Mouse (Mus musculus): ENCODE results near the gene Gm11541. TPM values are rescaled to one million over a fixed set of nuclear protein-coding genes. Genes with fewer than 3 reads are reported as not detected.

The Gm11541 gene
- not detected in 2 replicates for total RNA-seq (2012; rRNA removed)
- total RNA-seq (2014; rRNA removed): 0.17 TPM in 1 of 2 replicates, not detected in the other
- polyA plus RNA-seq (2012; ENCODE audit: insufficient read length, low read depth): not detected in 2 replicates

- Histone ChIP-seq H3K9ac (ENCODE audit: insufficient read depth, low read depth) (no peak within 1 kb of the TSS), H3K4me2 (ENCODE audit: insufficient read depth, low read depth, poor library complexity, severe bottlenecking) (no peak within 1 kb of the TSS), H3K4me1 (ENCODE audit: control insufficient read depth in 1 of 2, insufficient read depth in 2 of 2) (peaks cover 3 to 18% of the 10 kb centered on the region in 2 experiments; a peak in 3 of 4 replicates), H3K4me3 (replicated peaks in 1 of 3; ENCODE audit: low read depth in 2 of 3, low read length in 2 of 3, poor library complexity in 1 of 3) (no peak within 1 kb of the TSS), H3K9me3 (replicated peaks; ENCODE audit: low read length) (peaks cover 7% of the 10 kb centered on the region), H3K36me3 (replicated peaks in 1 of 2; ENCODE audit: control insufficient read depth in 1 of 2, insufficient read depth in 1 of 2, low read length in 1 of 2) (no peaks in the 10 kb centered on the region), H3K27me3 (replicated peaks) (peaks cover 2% of the 10 kb centered on the region), H3K79me2 (replicated peaks; ENCODE audit: control insufficient read depth, extremely low read depth, insufficient read depth, poor library complexity, severe bottlenecking) (no peaks in the 10 kb centered on the region), H3K27ac (ENCODE audit: insufficient read depth, low read depth) (no peak within 1 kb of the TSS)
- DNase-seq (ENCODE audit: extremely low read depth): no peak
- in situ Hi-C loops (cut with MboI; ENCODE audit: low pct_ligation_motif_present, low pct_unique_long_range_greater_than_20kb, low sequenced_read_pairs) (no loop called here), dilution Hi-C loops (cut with MboI; ENCODE audit: extremely low pct_ligation_motif_present, extremely low pct_unique_long_range_greater_than_20kb, low sequenced_read_pairs) (no loop called here)
- TF ChIP-seq RCOR1 (conservative IDR thresholded peaks at IDR 0.05; ENCODE audit: low read depth, low read length) (no peak), KAT2A (IDR thresholded peaks at IDR 0.05; ENCODE audit: insufficient replicate concordance, low read length) (no peak), ETS1 (conservative IDR thresholded peaks at IDR 0.05; ENCODE audit: low read depth, low read length) (no peak), ZMIZ1 (IDR thresholded peaks at IDR 0.05; ENCODE audit: low read depth, low read length) (no peak), ELF1 (IDR thresholded peaks at IDR 0.05; ENCODE audit: low read depth, low read length) (no peak), ZNF384 (IDR thresholded peaks at IDR 0.05; ENCODE audit: low read depth, low read length) (no peak), UBTF (IDR thresholded peaks at IDR 0.05; ENCODE audit: low read depth, low read length) (no peak), ZC3H11A (IDR thresholded peaks at IDR 0.05; ENCODE audit: low read depth, low read length) (no peak), BHLHE40 (IDR thresholded peaks at IDR 0.05; ENCODE audit: low read depth, low read length) (no peak), GABPA (IDR thresholded peaks at IDR 0.05; ENCODE audit: insufficient replicate concordance, low read depth, low read length) (no peak), SMC3 (IDR thresholded peaks at IDR 0.05; ENCODE audit: low read depth, low read length) (no peak), SIN3A (IDR thresholded peaks at IDR 0.05; ENCODE audit: low read length) (no peak), NELFE (IDR thresholded peaks at IDR 0.05; ENCODE audit: low read depth, low read length) (no peak)
Measured at GRCm38 (mm10) chr11:94704472-94704871, at the start of gene Gm11541. Gene Gm11541 (minus strand): TSS chr11:94704499.

- Histone ChIP-seq H3K27me3 (replicated peaks) (peaks cover 80% of the 10 kb centered on the region), H3K27ac (ENCODE audit: insufficient read depth, low read depth) (no peak overlapping the region), H3K4me3 (replicated peaks in 1 of 3; ENCODE audit: low read depth in 2 of 3, low read length in 2 of 3, poor library complexity in 1 of 3) (no peak overlapping the region), H3K4me1 (ENCODE audit: control insufficient read depth in 1 of 2, insufficient read depth in 2 of 2) (peaks cover 0 to 14% of the 10 kb centered on the region in 2 experiments; a peak in 2 of 4 replicates), H3K36me3 (replicated peaks in 1 of 2; ENCODE audit: control insufficient read depth in 1 of 2, insufficient read depth in 1 of 2, low read length in 1 of 2) (no peaks in the 10 kb centered on the region), H3K4me2 (ENCODE audit: insufficient read depth, low read depth, poor library complexity, severe bottlenecking) (no peak overlapping the region), H3K9ac (ENCODE audit: insufficient read depth, low read depth) (no peak overlapping the region), H3K9me3 (replicated peaks; ENCODE audit: low read length) (no peaks in the 10 kb centered on the region), H3K79me2 (replicated peaks; ENCODE audit: control insufficient read depth, extremely low read depth, insufficient read depth, poor library complexity, severe bottlenecking) (no peaks in the 10 kb centered on the region)
- in situ Hi-C loops (cut with MboI; ENCODE audit: low pct_ligation_motif_present, low pct_unique_long_range_greater_than_20kb, low sequenced_read_pairs) (no loop called here), dilution Hi-C loops (cut with MboI; ENCODE audit: extremely low pct_ligation_motif_present, extremely low pct_unique_long_range_greater_than_20kb, low sequenced_read_pairs) (no loop called here)
- DNase-seq (ENCODE audit: extremely low read depth): peak; percentile 22
- TF ChIP-seq MAFK (IDR thresholded peaks at IDR 0.05; ENCODE audit: insufficient replicate concordance, low read length) (peak; percentile 76), MAZ (IDR thresholded peaks at IDR 0.05; ENCODE audit: low read depth, low read length) (no peak), ZMIZ1 (IDR thresholded peaks at IDR 0.05; ENCODE audit: low read depth, low read length) (no peak), HCFC1 (IDR thresholded peaks at IDR 0.05; ENCODE audit: low read depth, low read length) (no peak)
Measured at GRCm38 (mm10) chr11:94752946-94753713, 48.8 kb upstream of the Gm11541 start.

Data from CH12.LX (cell line).